Mouse (Mus musculus) testis, adult 2 months (tissue): ENCODE data around the gene Wdr60. TPM values are rescaled to one million over a fixed set of nuclear protein-coding genes. Genes with fewer than 3 reads are reported as not detected.

Experiments
- H3K27ac ChIP-seq: fragments of 200-500 bp; 2 replicates; pipeline ENCODE4 v1.5.1; 2012; ENCODE audit warnings: low read depth, low read length; ENCODE audit not compliant: control insufficient read depth, insufficient read depth
- H3K27me3 ChIP-seq: fragments of 200-500 bp; 2 replicates; pipeline ENCODE4 v1.6.1; 2012; ENCODE audit warnings: mild to moderate bottlenecking, low read length, moderate library complexity; ENCODE audit not compliant: control insufficient read depth, insufficient read depth
- H3K36me3 ChIP-seq: fragments of 200-500 bp; 2 replicates; pipeline ENCODE4 v1.6.1; 2012; ENCODE audit warnings: mild to moderate bottlenecking, low read length; ENCODE audit not compliant: control insufficient read depth, insufficient read depth
- H3K4me1 ChIP-seq: fragments of 200-500 bp; 2 replicates; pipeline ENCODE4 v1.6.1; 2012; ENCODE audit warnings: low read length; ENCODE audit not compliant: control insufficient read depth, insufficient read depth
- H3K4me3 ChIP-seq: fragments of 200-500 bp; 2 replicates; pipeline ENCODE4 v1.5.1; 2012; ENCODE audit warnings: low read depth, mild to moderate bottlenecking, low read length, moderate library complexity, mixed read lengths; ENCODE audit not compliant: control insufficient read depth
- CTCF ChIP-seq: fragments of 200-500 bp; IDR thresholded peaks from 2 replicates; pipeline ENCODE4 v1.5.1; 2012; ENCODE audit warnings: low read depth, mild to moderate bottlenecking, inconsistent platforms, low read length, moderate library complexity; ENCODE audit not compliant: control insufficient read depth, insufficient read depth, insufficient replicate concordance
- POLR2A ChIP-seq: fragments of 200-500 bp; IDR thresholded peaks from 2 replicates; pipeline ENCODE4 v1.6.1; 2012; ENCODE audit warnings: low read depth, mild to moderate bottlenecking, inconsistent platforms, low read length, moderate library complexity; ENCODE audit not compliant: control insufficient read depth
- polyA plus RNA-seq: library from polyadenylated mRNA; depleted of rRNA; stranded (reverse); fragments of >200 nt; gene quantifications from 2 replicates; pipeline ENCODE4 v1.2.3, GENCODE M21; 2012

Gene Wdr60
- polyA plus RNA-seq, 1 experiment: 44.9 TPM

- Histone ChIP-seq H3K4me1 (no peaks in the 10 kb centered on the region), H3K36me3 (no peaks in the 10 kb centered on the region), H3K27ac (no peak overlapping the region), H3K4me3 (no peak overlapping the region), H3K27me3 (no peaks in the 10 kb centered on the region)
- TF ChIP-seq CTCF (no peak), POLR2A (no peak)
Measured at GRCm38 (mm10) chr12:116293185-116293584, 30.4 kb upstream of the Wdr60 start.

- H3K4me1 ChIP-seq: no peaks in the 10 kb centered on the region; the same call in none of the 2 replicates
- H3K27me3 ChIP-seq: no peaks in the 10 kb centered on the region
- TF ChIP-seq POLR2A: no peak
- no peak for TF ChIP-seq CTCF
- H3K27ac ChIP-seq: no peak overlapping the region
- H3K36me3 ChIP-seq: no peaks in the 10 kb centered on the region
- no peak overlapping the region for H3K4me3 ChIP-seq
Measured at GRCm38 (mm10) chr12:116283511-116283910, 20.7 kb upstream of the Wdr60 start.

- H3K4me1 ChIP-seq: no peaks in the 10 kb centered on the region; the same call in none of the 2 replicates
- no peaks in the 10 kb centered on the region for H3K36me3 ChIP-seq
- no peak overlapping the region for H3K4me3 ChIP-seq
- no peaks in the 10 kb centered on the region for H3K27me3 ChIP-seq
- H3K27ac ChIP-seq: no peak overlapping the region
- TF ChIP-seq POLR2A: no peak
- TF ChIP-seq CTCF: no peak
Measured at GRCm38 (mm10) chr12:116282856-116283255, 20.0 kb upstream of the Wdr60 start.

- Histone ChIP-seq H3K4me3 (peak overlapping the region; percentile 91), H3K4me1 (no peaks in the 10 kb centered on the region; the same call in 1 of the 2 replicates), H3K36me3 (no peaks in the 10 kb centered on the region), H3K27me3 (no peaks in the 10 kb centered on the region), H3K27ac (peak overlapping the region; percentile 86)
- peak; percentile 32; the same call in 1 of the 2 replicates for TF ChIP-seq POLR2A
- no peak for TF ChIP-seq CTCF
Measured at GRCm38 (mm10) chr12:116281427-116282281, 18.8 kb upstream of the Wdr60 start.

- TF ChIP-seq POLR2A (peak; percentile 4), CTCF (peak; percentile 7; the same call in 1 of the 2 replicates)
- Histone ChIP-seq H3K36me3 (no peaks in the 10 kb centered on the region), H3K27me3 (no peaks in the 10 kb centered on the region), H3K4me1 (no peaks in the 10 kb centered on the region; the same call in 1 of the 2 replicates), H3K4me3 (peak within 1 kb of the TSS; percentile 91), H3K27ac (peak within 1 kb of the TSS; percentile 93)
Measured at GRCm38 (mm10) chr12:116280653-116281364, 18.0 kb upstream of the Wdr60 start, which contains the start of gene Esyt2. Gene Esyt2, plus strand, starts transcription at chr12:116281196.

- Histone ChIP-seq H3K27me3 (no peaks in the 10 kb centered on the region), H3K27ac (peak overlapping the region; percentile 93), H3K4me3 (peak overlapping the region; percentile 91), H3K36me3 (no peaks in the 10 kb centered on the region), H3K4me1 (no peaks in the 10 kb centered on the region; the same call in 1 of the 2 replicates)
- TF ChIP-seq POLR2A (no peak), CTCF (no peak)
Measured at GRCm38 (mm10) chr12:116280149-116280652, 17.4 kb upstream of the Wdr60 start.

- H3K4me1 ChIP-seq: no peaks in the 10 kb centered on the region; the same call in 1 of the 2 replicates
- H3K36me3 ChIP-seq: no peaks in the 10 kb centered on the region
- no peaks in the 10 kb centered on the region for H3K27me3 ChIP-seq
- TF ChIP-seq CTCF (no peak), POLR2A (no peak)
- H3K27ac ChIP-seq: no peak overlapping the region
- H3K4me3 ChIP-seq: no peak overlapping the region
Measured at GRCm38 (mm10) chr12:116279181-116279580, 16.4 kb upstream of the Wdr60 start.
